Mouse (Mus musculus): ENCODE data around the gene Smo.
"Not testable (repeated sequence)": the region's sequence is repeated elsewhere in the genome, so short reads cannot be mapped to it uniquely, and the experiment has no call there.

Smo gene

DNA sequence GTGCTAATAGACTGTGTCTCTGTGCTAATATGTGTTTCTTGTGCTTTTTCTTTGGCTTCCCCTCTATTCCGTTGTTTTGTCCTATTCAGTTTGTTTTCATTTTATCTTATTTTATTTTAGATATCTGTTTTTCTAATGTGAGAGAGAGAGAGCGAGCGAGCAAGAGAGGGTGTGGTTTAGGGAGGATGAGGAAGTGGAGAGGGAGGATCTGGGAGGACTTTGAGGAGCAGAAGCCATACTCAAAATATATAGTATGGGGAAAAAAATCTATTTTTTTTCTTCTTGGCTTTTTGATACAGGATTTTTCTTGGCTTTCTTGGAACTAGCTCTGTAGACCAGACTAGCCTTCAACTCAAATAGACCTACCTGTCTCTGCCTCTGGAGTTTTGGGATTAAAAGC lies 7.3 kb upstream of the Smo start:
- no peak for DNase-seq (ENCODE audit: low read depth)

DNA sequence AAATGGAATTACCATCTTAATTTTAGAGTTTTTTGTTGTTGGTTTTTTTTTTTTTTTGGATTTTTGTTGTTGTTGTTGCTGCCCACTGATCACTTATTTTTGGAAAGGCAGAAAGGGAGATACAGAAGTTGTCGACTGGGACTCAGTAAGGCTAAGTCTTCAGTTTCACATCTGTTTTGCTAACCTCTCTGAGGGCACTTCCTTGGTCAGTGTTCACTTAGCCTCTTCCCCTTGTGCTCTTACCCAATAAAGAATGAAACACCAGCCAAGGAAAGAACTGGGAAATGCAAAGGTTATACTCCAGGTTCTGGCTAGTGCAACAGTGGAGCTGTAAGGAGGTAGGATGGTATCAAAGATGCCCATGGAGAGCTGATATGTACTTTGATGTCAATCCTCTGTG lies 5.8 kb upstream of the Smo start:
- DNase-seq (ENCODE audit: low read depth), result no peak

DNA sequence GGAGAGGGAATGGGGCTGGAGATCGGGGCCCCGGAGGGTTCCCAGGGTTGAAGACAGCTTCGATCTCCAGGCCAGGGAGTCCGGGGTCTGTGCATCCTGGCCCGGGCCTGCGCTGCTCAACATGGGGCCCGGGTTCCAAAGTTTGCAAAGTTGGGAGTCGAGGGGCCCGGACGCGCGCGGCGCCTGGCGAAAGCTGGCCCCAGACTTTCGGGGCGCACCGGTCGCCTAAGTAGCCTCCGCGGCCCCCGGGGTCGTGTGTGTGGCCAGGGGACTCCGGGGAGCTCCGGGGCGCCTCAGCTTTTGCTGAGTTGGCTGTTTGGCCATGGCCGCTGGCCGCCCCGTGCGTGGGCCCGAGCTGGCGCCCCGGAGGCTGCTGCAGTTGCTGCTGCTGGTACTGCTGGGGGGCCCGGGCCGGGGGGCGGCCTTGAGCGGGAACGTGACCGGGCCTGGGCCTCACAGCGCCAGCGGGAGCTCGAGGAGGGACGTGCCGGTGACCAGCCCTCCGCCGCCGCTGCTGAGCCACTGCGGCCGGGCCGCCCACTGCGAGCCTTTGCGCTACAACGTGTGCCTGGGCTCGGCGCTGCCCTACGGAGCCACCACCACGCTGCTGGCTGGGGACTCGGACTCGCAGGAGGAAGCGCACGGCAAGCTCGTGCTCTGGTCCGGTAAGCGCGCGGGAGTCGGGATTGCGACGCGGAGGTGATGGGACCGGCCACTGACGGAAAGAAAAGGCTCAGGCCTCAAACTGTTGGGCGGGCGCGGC lies 567 bp downstream of the Smo start:
- DNase-seq (ENCODE audit: low read depth), result peak; percentile 79

DNA sequence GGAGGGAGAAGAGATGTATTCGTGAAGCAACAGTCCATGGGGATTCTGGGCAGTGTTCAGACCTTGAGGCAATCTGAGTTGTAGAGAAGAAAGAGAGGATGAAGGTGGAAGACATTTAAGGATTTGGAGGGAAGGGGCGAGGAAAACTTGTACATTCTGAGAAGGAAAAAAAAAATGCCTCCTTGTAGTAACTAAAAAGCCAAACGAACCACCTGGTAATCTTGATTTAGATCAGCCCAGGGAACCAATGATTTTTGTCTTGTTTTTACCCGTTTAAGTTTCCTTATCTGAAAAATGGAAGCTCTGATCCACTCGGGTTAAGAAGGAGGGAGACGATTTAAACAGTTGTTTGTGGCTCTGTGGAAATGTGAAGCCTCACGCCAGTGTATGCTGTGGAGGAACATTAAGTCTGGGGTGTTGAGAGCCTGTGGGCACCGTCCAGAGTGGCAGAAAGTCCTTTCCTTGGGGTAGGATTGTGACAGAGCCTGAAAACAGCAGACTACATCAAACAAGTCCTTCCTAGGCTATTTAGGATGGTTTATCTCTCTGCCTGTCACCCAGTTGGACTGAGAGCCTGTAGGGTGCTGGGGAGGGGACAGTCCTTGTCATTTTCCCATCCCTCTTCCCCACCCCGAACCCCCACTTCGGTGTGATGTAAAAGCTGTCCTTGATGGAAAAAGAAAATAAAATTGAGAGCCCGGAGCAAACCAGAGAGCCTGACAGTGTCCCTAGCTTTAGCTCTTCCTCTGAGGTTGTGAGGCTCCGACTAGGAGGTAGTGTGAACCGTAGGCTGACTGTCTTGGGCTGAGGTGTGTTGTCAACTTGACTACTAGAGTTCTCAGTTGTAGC lies 1.5 kb downstream of the Smo start:
- peak; percentile 28 for DNase-seq (ENCODE audit: low read depth)

DNA sequence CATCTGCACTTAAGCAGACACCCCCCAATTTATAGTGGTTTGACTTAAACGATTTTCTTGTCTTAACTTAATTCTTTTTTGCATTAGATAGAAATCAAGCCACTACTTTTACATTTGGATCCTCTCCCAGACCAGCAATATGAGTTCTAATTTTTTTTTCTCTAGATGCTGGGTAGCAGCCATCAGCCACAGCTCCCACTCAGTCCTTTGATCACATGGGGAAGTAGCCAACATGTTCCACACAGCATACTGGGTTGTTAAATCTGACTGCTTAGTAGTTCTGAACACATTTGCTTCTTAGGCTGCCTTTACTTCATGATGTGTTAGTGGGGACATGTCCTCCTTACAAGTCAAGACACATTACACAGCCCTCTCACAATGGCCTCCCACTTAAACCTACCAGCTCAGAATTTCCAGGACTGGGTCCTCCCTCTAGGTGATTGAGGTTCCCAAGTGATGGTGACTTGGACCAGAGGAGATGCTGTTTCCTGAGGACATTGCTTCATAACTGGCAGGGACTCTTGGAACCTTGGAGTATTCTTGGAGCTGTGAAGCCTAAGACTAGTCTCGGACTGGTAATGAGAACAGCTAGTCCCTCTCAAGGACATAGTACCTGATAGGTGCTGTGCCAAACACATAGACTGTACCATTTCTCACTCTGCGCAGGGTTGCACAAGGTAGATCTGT lies 16.3 kb downstream of the Smo start:
- DNase-seq (ENCODE audit: low read depth), result no peak

DNA sequence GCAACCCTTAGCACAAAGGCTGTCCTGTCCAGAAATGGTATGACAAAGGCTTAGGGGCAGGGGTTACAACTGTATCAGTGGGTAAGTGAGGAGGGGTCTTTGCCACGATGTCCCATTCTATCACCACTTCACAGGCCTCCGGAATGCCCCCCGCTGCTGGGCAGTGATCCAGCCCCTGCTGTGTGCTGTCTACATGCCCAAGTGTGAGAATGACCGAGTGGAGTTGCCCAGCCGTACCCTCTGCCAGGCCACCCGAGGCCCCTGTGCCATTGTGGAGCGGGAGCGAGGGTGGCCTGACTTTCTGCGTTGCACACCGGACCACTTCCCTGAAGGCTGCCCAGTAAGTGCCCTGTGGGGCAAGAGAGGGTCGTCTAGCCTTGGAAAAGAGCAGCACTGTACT lies 18.0 kb downstream of the Smo start:
- no peak for DNase-seq (ENCODE audit: low read depth)

DNA sequence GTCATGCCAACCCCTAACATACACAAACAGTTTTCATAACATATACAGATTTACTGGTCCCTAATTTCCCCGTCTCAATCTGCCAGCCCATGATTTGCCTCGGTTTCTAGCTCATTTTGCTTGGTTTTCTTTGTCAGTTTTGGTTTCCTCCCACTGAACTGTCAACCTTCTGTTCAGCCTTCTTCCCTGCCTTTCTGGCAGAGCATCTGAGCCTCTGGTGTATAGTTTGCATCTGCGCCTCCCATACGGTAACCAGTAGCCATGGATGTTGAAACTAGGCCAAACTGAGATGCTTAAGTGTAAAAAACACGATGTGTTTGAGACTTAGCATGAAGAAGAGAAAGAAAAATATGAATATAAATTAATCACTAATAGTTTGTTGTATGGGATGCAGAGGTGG lies 20.7 kb downstream of the Smo start:
- no peak for DNase-seq (ENCODE audit: low read depth)

DNA sequence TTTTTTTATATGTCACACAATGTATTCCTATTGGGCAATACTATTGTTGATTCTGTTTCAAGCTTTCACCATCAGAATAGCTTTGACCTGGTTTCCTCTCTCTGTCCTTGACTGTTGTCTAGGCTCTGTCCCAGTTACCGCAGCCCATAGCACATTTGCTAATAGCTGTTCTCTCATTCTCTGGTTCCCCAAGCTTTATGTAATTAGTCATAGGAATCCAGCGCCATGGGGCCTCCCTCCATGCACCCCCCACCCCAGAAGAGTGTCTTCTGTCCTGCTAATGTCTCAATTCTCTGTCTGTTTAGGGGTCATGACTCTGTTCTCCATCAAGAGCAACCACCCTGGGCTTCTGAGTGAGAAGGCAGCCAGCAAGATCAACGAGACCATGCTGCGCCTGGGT lies 21.2 kb downstream of the Smo start:
- DNase-seq (ENCODE audit: low read depth), result no peak

DNA sequence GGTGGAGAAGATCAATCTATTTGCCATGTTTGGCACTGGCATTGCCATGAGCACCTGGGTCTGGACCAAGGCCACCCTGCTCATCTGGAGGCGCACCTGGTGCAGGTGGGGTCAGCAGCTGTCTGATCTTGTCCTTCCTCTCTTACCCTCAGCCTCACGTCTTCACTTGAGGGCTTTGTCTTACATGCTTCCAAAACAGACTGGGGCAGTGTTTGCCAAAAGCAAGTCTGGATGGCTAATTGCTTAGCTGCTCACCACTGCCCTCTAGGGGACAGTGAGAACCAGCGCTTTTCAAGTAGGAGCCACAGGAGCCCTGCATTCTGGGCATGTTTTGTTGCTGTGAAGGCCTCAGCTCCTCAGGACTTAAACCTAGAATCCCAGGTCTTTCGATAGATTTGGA lies 23.1 kb downstream of the Smo start:
- peak; percentile 96 for DNase-seq (ENCODE audit: low read depth)

DNA sequence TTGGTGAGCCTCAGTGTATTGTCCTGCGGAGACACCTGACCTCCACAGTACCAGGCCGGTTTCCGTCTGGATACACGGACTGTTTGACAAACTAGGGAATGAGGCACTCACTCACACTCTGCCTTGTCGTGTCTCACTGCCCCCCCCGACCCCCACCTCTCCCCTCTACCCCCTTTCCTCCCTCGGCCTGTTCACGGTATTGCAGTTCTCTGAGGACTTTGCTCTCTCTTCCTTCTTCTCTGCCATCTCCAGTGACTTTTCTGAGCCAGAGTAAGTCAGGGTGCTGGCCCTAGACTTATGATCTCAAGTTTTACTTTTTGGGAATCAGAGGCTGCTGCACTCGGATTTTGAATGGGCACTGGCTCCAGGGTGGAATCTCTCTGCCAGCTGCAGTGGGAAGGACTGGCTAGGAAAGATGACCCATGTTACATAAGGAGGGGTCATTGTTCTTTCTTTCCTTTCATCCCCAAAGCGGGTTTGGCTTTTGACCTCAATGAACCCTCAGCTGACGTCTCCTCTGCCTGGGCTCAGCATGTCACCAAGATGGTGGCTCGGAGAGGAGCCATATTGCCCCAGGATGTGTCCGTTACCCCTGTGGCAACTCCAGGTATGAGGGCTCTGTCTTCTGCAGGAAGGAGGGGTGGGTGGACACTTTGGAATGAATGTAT lies 23.8 kb downstream of the Smo start:
- DNase-seq (ENCODE audit: low read depth), result no peak

DNA sequence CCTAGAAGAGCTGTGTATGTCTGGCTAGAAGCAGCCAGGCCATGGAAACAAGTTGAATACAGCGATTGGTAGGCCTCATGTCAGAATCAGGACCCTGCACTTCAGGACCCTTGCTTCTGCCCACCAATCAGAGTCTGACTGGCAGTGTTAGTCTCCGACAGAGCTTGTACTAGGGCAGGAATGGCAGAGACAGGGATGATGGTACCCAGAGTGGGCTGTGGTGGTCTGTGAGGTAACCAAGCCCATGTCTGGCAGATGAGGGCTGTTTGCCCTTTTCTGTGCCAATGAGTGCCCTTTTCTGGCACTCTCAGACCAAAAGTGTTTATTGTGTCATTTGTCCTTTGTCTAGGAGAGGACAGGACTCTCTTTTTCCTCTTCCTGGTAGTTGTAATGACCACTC lies 25.1 kb downstream of the Smo start:
- DNase-seq (ENCODE audit: low read depth), result not testable (repeated sequence)

DNA sequence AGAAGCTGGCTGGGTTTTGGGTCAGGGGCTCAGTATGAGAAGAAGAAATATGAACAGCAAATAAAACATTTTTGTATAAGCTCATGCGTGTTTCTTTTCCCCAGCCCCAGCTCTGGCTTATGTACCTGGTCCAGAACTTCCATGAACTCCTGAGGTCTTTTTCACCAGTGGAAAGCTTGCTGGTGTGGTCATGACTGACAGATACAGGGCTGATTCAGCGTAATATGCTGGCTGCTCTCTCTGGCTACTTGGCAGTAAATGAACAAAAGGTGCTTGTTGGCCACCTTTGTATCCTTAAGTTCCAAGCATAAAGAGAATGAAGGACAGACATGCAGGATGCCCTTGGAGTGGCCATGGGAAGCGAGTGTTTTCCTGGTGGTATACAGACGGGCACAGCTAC lies 26.0 kb downstream of the Smo start:
- DNase-seq (ENCODE audit: low read depth), result no peak

DNA sequence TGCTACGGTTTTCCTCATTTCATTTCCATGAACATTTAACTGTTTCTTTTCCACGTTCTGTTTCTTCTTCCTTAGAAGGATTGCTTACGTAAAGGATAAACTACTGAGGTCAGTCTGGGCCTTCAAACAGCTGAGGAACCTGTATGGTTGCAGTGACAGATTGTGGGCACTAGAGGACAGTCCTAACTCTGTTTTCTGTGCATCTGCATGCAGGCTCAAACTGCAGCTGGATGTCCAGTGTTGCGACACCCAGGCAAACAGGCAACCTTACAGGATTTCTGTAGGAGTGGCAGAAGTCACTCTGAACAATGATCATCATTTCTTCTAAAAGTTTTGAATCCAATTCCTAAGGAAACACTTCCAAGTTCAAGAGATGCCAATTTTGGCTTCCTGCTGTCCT lies 27.2 kb downstream of the Smo start:
- peak; percentile 88 for DNase-seq (ENCODE audit: low read depth)

DNA sequence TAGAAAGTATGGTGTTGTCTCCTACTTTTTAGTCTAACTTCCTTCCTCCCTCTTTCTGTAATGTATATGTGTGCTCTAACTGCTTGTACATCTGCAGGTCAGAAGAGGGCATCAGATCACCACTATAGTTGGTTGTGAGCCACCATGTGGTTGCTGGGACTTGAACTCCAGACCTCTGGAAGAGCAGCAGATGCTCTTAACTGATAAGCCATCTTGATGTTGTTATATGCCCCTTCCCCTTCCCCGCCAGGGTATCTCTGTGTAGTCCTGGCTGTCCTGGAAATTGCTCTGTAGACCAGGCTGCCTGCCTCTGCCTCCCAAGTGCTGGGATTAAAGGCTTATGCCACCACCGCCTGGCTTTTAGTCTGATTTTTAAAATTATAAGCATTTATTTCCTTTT lies 31.6 kb downstream of the Smo start:
- DNase-seq (ENCODE audit: low read depth), result no peak

DNA sequence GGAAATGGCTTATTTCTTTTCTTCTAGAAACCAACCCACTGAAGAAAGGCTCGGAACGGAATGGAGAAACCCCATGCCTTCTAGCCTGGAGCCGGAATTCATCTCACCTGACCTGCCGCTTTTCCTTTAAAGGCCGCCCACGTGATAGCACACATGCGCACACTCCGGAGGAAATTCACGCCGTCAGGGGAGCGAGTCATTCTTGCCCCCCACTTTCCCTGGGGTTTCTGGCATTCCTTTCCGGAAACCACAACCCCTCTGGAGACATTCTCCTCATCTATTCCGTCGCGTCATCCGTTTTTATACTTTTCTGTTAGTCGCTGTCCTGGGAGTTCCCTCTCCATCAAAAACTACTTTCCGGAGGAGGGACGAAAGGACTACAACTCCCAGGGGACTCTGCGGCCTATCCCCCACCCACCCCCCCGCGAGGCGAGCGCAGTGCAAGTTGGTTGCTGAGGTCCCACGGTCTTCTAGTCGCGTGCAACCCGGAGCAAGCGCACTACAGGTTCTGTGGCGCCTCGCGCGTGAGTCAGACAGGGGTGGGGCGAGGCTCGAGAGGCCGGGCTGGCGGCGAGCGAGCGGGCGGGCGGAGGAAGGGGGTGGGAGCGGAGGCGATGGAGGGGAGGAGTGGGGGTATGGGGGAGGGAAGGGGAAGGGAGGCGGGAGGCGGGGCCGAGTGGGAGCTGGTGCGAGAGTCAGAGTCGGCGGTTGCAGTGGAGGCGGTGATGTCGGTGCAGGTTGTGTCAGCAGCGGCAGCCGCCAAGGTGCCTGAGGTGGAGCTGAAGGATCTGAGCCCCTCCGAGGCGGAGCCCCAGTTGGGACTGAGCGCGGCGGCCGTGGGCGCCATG lies 32.7 kb downstream of the Smo start, which contains the start of gene Ahcyl2:
Ahcyl2 (plus strand) TSS at position 199 of the 848 bp plus-strand sequence.
- DNase-seq (ENCODE audit: low read depth), result peak; percentile 100

DNA sequence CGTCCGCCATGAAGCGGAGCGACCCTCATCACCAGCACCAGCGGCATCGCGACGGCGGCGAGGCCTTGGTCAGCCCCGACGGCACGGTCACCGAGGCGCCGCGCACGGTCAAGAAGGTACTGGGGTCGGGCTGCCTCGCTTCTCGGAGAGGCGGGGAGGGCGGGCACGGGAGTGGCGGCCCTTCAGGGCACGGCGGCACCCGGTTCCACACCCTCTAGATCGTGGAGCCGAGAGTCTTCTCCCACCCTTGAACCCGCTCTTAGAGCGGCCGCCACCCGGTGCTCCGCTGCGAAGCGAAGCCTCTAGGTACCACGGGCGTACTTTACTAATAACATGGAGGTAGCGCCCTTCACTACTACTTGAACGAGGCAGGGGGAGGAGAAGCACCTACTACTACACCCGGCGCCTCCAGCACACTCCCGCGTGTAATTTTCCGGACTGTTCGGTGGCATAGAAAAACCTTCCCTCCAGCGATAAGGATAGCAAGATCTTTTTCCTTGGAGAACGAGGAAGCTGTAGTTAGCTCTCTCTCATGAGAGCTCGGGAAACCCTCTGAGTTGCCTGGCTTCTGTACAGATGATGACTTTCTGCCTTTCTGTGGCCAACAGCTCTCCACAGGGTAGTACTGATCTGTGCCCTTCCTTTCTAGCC lies 33.6 kb downstream of the Smo start:
- DNase-seq (ENCODE audit: low read depth), result peak; percentile 63

DNA sequence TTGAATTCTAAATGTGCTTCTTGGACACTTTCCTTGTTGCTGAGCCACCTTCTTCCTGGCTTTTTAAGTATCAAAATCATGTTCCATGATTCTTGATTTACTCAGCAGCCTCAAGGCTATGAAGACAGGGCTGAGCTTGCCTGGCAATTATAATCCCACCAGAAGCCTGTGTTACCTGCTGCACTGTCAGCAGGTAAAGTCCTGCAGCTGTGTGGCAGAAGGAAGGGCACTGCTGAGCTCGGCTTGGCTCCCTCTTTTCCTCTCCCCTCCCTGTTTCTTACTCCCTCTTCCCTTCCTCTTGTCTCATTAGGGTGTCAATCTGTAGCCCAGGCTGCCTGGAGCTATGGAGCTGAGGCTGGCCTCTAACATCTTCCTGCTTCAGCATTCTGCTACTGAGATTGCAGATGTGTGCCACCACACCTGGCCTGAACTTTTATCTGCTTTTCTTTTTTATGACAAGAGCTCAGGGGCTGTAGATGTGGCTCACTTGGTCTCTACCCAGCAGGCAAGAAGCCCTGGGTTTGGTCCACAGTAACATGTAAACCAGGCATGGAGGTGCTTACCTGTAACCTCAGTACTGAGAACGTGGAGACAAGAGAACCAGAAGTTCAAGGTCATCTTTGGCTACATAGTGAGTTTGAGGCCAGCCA lies 35.5 kb downstream of the Smo start:
- DNase-seq (ENCODE audit: low read depth), result no peak

DNA sequence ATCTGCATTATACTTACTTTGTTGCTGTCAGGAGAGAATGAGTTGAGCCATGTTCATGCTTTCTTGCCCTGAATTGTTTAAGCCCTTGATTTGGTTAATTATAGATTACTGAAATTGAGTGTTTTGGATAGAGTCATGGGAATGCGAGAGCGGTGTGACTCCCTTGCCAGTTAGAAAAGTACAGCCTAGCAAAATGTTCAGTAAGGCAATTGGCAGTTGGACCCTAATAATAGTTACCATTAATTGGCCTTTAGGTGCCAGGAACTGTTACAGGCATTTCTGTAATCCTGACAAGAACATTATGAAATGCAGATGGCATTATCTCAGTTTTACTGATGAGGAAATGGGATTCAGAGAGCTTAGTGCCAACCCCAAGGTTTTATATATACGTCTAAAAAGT lies 36.9 kb downstream of the Smo start:
- DNase-seq (ENCODE audit: low read depth), result no peak

DNA sequence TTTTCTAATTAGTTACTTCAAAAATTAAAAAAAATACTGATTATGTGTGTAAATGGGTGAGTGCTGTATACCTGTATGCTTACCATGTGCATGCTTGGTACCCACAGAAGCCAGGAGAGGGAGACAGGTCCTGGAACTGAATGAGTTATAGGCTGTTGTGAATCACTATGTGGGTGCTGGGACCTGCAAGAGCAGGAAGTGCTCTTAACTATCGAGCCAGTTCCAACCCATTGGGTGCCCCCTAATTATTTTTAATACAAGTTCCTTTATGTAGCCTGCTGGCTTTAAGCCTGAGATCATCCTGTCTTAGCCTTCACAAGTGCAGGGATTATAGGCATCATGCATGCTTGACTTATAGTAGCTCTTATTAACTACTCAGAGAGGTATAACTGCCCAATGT lies 38.9 kb downstream of the Smo start:
- no peak for DNase-seq (ENCODE audit: low read depth)

DNA sequence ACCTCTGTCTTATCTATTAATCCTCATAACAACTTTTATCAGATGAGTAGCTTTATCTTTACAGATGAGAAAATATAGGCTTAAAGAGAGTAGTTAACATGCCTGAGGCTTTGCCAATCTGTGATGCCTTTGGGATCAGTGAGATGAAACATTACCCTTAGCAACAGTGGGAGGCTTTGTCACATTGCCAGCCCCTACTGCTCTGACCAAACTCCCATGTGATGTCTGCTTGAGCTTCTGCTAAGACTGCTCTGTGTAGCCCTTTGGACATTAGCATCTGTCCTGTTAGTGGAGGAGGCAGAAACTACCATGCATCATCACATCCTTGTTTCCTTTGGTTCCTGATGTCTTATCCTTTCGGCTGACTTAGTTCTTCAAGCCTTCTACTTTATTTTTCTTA lies 40.3 kb downstream of the Smo start:
- peak; percentile 84 for DNase-seq (ENCODE audit: low read depth)
